Mouse (Mus musculus): ENCODE data around the gene Arhgap30.

The Arhgap30 gene

DNA sequence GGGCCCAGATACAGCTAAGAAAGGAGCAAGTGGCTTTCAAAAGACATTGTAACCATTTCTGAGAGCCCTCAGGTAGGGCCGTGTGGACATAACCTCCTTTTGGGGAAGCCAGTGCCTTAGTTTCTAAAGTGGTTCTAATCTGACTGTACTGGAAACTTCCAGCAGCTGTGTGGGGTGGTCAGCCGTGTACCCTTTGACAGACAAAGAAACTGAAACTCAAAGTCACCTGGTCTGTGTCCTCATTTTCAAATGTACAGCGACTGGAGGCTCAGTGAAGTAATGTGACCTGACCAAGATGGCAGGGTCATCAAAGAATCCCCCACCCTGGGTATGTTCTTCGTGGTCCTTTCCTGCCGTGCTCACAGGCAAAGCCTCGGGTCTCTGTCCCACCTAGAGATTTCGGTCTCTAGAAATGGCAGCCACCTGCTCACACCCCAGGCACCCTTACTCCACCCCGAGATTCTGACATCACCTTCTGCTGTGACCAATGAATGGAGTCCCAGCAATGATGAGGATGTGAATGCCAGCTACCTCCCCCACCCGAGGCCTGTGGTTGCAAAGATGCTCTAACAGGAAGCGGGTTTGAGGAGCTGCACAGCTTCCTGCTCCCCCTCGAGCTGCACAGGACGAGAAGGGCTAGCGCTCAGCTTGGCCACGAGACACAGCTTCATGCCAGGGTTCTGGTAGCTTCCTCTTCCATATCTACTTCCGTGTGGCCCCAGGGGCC, at the start of gene Arhgap30:
Gene Arhgap30 (plus strand): TSS at position 579 of the 727 bp plus-strand sequence.
- in situ Hi-C loops (cut with MboI, MseI), result no loop called here

DNA sequence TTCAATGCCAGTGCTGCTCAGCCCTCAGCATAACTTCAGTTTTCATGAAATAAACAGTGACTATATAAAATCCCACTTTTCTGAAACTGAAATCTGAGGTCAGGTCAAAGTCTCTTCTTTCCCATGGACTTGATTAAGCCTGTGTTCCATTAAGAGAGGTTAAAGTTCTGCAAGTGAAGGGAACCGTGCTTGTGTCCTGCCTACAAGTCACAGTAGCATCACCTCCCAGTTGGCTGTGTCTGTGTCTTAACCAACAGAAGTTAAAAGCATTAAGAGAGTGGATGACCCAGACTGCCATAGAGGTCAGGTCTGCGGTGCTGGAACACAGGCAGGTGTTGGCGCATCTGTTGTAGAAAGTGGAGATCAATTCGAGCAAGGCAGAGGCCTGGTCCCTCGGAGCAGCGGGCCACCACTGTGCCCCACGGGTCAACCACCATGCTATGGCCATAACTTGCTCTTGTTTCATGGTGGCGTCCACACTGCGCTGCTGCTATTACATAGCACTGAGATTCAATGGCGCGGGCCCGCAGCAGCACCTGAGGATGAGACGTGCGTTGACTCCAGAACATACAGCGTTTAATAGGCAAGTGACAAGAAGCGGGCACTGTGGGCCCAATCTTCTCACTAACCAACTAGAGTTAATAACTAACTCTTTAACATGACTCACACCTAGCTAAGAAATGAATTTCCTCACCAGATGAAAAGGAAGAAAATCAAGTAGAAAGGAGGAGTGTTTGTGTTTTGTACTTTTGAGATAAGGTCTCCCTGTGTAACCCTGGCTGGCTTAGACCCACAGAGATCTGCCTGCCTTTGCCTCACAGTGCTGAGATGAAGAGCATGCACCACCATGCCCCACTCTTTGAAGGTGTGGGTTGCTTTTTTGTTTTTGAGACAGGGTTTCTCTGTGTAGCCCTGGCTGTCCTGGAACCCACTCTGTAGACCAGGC, 46.2 kb upstream of the Arhgap30 start:
- in situ Hi-C loops (cut with MboI, MseI), result no loop called here

DNA sequence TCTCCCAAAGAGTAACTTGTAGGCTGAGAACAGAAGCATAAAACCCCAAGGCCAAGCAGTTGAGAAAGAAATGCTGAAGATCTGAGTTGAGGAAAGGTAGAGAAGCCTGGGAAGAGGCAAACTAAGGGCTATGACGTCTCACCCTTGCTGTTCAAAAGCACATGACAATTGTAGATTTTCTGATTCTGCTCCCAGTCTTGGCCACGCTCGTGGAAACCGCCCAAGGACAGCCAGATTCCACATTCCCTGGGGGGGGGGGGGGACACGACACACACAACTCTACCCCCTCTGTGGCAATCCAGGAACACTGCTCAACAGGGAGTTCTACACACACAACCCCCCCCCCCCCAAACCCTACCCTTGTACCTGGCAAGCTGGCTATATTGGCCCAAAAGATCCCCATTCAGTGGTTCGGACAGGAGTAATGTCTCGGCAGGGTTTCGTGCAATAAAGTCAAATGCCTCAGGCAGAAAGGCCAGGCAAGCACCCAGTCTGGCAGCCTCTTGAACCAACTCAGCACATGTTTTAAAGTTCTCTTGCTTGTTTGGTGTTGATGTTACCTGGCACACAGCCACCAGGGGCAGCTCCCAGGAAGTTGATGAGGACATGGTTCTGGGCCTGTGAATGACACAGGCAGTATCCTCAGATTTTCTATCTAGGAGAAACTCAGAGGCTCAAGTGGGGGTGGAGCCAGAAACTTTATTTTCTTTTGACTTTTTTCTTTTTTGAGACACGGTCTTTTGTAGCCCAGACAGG, 44.7 kb upstream of the Arhgap30 start:
- in situ Hi-C loops (cut with MboI, MseI), result no loop called here

DNA sequence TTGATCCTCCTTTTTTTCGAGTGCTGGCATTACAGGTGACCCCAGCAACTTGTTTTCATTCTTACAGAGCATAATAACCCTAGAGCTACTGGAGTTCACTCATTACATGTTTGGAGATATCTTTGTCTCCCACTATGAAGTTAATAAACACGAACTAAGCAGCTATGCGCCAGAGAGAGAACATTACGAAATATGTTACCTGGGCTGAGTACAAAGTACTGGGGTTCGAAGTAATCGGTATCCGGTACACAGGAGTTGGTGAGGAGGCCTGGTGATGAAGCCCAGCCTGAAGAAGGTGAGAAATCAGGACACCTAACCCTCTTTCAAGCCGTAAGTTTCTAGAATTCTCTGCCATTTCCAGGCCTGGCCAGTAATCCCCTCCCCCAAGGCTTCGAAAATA, 44.0 kb upstream of the Arhgap30 start:
- in situ Hi-C loops (cut with MboI, MseI), result no loop called here

DNA sequence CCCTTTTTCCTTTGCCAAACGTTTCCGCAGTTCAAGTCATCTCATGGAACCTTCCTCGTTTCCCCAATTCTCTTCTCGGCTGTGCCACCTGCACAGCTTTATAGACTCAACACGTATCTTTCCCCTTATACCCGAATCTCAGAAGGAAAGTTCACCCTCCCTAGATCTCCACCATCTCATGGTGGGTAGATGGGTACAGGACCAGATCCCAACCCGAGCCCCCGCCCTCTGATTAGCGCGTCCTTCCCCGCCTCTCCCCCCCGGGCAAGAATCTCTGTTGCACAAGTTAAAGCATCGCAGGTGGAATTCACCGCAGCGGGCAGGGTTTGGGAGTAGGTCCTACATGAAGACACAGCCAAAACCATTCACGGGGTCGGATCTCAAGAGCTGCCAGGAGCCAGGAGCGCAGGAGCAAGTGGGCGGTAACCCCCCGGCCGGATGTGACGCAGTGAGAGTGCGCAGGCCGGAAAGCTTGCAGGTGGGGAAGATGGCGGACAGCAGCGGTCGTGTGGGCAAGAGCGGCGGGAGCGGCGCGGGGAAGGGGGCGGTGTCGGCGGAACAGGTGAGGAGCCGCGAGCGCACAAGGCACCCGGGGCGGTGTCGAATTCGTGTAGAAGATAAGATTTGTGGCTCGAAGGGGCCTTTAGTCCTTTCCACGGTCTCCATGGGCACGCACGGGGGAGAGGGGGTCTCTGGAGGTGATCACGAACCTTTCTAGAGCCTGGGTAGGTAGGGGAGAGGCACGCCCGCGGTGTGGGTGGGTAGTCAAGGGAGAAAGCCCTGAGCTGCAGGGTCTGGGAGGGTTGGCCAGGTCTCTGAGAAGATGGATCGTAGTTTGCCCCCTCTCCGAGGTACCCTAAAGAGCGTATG, 43.3 kb upstream of the Arhgap30 start, which contains the start of the genes Nit1 and Pfdn2:
Gene Nit1 (minus strand): TSS at position 422 of the 870 bp plus-strand sequence.
Gene Pfdn2 (plus strand): TSS at position 446 of the 870 bp plus-strand sequence.
- in situ Hi-C loops (cut with MboI, MseI), result no loop called here

DNA sequence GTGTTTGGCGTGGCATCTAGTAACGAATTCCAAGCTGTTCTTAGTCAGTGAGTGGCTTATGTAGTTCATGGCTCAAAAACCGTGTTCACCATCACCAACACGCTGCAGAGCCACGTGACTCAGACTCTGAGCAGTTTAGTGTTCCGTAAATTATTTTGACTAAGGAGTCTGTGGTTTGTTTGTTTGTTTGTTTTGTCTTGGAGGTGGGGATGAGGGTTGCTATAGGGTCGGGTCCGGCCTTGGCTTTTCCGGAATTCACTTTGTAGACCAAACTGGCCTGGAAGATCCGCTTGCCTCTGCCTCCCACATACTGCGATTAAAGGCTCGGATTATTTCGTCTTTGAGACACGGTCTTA, 42.7 kb upstream of the Arhgap30 start:
- in situ Hi-C loops (cut with MboI, MseI), result no loop called here

DNA sequence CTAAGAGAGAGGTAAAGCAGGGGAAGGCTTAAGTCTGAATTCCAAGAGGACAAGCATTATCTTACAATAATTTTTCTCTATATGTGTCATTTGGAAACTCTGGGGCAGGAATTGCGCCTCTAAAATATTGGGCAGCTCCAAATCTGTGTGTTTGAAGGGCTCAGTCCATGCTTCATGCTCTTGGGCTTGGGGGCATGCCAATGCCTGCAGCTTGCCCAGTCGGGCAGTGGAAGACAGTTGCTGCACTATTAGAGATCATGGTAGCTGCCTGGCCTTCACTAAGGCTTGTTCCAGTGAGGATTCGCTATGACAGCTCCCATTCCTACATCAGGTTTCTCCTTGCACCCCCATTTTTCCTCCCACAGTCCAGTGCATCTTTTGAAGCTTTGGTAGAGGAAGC, 40.1 kb upstream of the Arhgap30 start:
- in situ Hi-C loops (cut with MboI, MseI), result no loop called here

DNA sequence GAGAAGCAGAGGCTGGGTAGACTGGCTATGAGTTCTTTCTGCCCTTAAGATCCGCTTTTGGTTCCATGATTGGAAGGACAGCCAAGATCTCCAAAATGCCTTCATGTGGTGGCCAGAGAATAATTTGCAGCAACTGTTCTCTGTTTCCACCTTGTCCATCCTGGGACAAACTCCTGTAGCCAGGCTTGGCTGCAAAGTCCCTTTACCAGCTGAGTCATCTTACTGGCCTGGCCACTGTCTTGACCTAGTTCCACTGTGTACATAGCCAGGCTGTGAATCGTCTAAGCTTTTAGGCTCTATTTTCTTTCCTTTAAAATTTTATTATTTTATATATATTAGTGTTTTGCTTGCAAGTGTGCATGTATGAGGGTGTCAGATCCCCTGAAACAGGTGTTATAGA, 39.5 kb upstream of the Arhgap30 start:
- in situ Hi-C loops (cut with MboI, MseI), result no loop called here

DNA sequence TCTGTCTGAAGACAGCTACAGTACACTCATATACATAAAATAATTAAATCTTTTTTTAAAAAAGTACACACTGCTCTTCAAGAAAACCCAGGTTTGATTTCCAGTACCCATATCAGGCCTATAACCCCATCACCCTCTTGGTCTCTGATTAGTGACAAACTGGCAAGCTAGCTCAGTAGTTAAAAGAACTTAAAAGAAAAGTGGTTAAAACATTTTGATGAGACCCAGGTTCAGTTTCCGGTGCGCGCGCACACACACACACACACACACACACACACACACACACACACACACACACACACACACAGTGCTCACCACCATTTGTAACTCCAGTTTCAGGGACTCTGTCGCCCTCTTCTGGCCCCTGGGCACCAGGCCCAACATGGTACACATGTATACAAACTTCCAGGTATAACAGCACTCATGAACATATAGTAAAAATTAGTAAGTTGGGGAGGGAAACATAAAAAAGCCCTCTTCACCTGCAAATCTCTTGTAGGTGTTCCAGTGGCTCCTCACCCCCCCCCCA, 32.9 kb upstream of the Arhgap30 start:
- in situ Hi-C loops (cut with MboI, MseI), result no loop called here

DNA sequence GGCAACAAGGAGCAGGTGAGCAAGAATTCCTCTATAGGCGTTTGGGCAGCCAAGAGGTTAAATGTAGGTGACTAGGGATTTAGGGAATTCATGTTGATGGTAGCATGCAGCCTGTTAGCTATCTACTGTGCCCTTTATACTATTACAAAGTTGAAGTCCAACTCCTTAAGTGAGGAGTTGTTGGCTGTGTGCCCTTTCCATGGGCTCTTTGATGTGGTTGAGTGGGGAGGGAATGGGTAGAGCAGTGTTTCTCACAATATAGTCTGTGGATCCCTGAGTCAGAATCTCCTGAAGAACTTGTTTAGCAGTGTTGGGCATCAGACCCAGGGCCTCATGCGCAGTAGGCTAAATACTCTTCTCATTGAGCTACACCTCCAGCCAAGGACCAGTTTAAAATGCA, 31.9 kb upstream of the Arhgap30 start:
- in situ Hi-C loops (cut with MboI, MseI), result no loop called here

DNA sequence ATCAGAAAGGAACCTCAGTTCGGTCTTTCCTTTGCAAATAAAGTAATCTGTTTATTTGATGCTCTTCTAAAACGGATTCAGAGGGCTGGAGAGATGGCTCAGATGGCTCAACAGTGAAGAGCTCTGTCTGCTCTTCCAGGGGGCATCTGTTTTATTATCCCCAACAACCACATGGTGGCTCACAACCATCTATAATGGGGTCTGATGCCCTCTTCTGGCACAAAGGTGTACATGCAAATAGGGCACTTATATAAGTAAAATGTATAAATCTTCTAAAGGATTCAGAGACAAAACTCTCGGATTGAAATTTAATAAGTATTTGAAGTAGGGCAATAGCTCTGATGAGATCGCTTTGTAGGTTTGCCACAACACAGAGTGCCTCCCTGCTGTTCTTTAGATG, 30.3 kb upstream of the Arhgap30 start:
- in situ Hi-C loops (cut with MboI, MseI), result no loop called here

DNA sequence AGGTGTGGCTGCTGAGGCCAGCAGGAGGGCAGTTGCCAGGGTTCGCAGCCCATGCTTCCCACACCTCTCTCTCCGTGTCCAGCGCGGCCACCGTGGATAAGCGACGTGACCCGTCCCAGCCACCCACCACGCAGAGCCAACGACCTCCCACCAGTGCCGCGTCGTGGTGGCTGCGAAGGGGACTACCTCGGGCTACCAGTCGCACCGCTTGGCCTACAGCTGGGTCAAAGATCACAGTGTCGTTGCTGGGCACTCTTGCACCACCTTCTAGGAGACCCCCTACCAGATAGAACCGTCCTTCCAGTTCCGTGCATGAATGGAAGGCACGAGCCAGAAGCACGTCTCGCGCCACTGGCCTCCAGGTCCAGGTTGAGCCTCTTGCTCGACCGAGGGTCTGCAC, 28.5 kb upstream of the Arhgap30 start:
- in situ Hi-C loops (cut with MboI, MseI), result no loop called here

DNA sequence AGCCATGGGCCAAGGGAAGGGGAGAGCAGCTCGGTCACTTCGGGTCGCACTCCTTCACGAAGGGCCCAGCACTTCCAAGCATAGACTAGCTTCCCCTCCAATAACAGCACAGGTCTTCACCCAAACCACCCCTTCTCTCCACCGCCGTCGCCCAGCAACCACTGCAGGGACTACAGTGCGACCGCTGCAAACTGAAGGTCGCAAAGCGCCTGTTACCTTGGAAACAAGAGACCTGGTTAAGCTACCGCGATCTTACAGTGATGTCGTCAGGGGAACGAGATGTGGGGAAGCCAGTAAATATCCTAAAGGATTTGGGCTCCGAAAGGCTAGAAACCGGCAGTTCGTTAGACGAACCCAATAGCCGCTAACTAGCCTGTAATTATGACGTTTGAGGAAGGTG, 28.1 kb upstream of the Arhgap30 start, which contains the start of gene Klhdc9:
Gene Klhdc9 (minus strand): TSS at position 143 of the 400 bp plus-strand sequence.
- in situ Hi-C loops (cut with MboI, MseI), result no loop called here

DNA sequence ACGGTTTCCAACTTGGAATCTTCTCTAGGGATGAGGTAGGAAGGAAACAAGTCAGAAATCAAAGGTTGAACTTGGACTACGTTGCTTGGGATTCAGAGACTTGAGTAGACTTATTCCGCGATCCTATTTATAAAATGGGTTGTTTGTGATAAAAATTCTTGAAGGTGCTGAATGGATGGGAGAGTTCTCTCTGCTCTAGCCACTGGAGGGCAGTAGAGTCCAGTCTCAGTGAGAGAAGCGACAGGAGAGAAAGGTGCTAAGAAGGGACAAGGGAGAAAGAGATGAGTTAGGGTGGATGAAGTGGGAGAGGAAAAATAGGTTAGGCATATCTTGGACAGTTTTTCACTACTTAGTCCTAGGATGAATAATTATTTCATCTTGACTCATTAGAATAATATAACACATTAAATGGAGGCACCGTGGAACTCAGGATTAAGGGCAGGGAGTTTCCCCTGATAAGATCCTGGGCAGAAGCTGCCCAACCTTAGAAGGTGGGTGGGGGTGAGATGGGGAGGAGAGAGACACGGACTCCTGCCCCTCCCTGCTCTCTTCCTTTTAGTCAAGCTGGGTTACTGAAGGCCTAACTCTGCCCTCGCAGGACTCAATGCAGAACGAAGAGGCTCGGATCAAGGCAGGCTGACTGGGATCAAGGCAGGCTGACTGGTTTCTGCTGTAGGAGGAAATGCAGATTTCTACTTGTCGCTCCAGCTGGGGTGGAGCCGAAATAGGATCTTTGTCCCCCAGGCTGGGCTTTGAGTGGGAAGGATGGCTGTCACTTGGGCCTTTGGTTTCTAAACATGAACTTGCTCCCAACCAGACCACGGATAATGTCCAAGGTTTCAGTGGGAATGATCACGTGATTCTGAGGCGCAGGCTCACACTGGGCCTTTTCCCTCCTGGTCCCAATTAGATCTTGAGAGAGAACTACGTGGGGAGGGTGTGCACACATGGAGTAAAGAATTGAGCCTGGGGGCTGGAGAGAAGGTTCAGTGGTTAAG, 27.3 kb upstream of the Arhgap30 start:
- in situ Hi-C loops (cut with MboI, MseI), result no loop called here

DNA sequence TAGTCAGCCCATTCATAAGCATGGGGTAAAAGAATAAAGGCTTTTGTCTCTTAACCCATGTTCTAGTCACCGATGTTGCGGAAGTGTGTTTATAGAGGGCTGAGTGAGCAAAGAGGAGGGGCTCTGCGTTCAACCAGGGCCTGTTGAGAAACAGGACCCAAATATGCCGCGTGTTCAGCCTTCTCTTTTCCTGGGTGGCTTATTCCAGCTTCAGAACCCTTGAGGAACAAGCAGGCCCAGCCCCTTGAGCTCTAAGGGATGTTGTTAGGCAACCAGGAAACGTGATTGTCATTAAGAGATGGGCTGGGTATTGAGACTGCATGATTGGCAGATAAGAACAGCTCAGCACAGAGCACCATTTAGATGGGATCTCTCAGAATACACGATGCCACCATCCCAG, 22.8 kb upstream of the Arhgap30 start:
- in situ Hi-C loops (cut with MboI, MseI), result no loop called here

DNA sequence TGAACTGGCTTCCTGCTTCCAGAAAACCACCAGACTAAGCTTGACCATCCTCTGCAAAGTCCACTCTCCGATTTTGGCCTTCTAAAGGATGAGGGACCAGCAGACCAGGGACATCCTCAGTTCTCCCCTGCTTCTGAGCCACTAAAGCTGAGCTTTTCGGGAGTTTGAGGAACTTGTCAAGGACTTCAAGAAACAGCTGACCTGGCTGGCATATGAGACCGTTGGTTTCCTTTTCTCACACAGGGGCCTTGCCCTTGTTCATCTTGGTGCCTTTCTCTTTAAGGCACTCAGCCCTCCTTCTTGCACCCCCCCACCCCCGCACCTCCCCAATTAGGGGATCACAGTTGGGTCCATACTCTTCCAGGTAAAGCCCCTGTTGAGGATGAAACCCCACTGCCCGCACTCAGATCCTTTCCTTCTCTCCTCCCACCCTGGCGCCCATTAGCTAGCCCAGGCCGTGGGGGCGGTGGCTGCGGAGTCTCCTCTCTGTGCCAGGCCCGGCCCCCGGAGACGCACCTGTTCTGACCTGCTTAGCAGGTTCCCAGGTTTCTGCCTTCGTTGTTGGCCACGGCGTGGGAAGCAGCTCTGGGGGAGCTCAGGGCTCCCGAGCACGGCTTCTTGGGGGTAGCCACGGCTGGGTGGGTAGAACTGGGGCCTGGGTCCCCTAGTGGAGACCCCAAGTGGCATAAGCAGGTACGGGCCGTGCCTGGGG, 18.8 kb upstream of the Arhgap30 start, which contains the start of gene Nectin4:
Gene Nectin4 (plus strand): TSS at position 255 of the 712 bp plus-strand sequence.
- in situ Hi-C loops (cut with MboI, MseI), result no loop called here

DNA sequence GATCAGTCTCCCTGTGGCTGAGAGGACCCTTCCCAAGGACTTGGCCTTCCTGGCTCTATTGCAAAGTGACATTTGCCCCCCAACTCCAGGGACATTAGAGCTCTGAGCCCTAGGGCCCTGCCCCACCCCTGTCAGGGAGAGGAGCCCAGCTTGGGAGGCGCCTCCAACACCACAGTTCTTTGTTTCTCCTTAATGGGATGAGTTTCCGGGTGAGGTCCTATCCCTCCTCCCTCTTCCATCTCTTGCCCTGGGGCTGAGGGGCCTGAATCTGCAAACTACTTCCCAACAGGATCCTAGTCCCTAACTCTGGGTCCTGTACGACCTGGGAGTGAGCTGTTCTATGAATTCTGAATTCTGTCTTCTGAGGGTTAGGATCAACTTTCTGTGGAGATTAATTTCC, 15.9 kb upstream of the Arhgap30 start:
- in situ Hi-C loops (cut with MboI, MseI), result no loop called here

DNA sequence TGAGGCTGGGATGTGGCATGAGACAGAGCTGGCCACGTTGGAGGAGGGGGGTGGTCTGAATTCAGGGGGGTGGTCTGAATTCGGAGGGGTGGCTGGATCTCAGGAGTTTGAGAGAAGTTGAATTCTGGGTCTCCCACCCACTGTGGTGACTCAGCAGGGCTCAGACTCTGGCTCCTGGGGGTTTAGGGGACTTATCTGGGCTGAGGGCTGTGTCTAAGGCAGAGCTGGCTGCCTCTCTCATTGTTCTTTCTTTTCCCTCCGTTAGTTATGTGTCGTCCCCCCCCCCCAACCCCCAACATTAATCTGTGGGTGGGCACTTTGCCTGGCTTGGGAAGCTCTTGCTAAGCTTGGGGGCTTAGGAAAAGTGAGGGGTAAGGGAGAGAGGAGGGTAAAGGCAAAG, 14.8 kb upstream of the Arhgap30 start:
- in situ Hi-C loops (cut with MboI, MseI), result no loop called here

DNA sequence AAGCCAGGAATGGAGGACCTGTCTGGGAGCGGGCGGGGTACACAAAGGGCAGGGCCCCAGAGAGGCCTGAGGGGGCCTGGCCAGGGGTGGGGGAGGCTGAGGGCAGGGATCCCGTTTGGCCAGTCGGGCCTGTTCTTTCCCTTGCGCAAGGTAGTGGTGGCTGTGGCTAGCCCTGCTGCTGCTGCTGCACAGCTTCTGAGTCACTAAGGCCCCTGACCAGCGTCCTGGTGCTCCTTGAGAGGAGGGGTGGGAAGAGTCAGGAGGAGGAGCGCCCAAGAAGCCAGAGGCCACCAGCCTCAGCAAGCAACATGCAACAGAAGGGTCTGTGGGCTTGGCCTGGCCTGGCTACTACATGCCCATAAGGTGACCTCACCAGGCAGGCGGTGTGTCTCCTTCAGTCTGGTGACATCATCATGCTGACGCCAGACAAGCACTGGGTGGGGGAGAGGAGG, 13.1 kb upstream of the Arhgap30 start:
- in situ Hi-C loops (cut with MboI, MseI), result no loop called here
